Mouse (Mus musculus) Muller cell, postnatal 12 days (primary cell): ENCODE measurements around the gene Zfp507.

Source experiments
- DNase-seq: peaks from one replicate; pipeline ENCODE4 v3.0.0-alpha.2; 2015; ENCODE audit errors: inconsistent ontology term

Gene Zfp507

DNA sequence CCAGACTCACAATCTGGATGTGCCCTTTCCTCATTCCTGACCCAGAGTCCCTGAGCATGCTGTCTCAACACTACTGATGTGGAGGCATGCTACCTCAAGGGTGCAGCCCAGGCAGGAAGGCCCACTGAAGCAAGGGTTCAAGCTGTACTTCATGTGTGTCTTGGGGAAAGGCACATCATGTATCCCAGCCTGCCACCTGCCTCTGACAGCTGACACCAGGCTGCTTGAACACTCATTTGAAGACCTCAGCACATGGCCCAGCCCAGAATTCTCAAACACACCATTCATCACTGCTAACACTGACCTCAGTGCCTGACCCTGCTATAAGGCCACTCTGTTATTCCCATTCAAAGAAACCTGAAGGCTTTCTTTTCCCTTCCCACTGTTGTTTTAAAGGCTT lies 20.6 kb downstream of the Zfp507 start:
- no peak for DNase-seq

DNA sequence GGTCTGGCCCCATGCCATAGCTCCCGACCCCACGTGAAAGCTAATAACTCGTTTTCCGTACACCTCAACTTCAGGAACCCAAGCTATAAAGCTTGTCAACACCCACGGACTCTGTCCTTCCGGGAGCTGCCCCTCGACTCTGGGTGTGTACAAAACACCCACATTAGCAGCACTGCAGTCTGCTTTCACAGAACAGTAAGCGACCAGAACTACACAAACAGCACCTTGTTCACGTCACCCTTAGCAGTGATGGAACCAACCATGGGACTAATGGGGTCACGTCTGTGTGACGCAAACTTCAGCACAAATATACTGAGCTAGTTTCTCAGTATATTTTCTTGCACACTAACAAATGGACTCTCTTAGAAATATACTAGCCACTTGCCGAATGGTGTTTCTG lies 28.7 kb downstream of the Zfp507 start:
- DNase-seq = no peak

DNA sequence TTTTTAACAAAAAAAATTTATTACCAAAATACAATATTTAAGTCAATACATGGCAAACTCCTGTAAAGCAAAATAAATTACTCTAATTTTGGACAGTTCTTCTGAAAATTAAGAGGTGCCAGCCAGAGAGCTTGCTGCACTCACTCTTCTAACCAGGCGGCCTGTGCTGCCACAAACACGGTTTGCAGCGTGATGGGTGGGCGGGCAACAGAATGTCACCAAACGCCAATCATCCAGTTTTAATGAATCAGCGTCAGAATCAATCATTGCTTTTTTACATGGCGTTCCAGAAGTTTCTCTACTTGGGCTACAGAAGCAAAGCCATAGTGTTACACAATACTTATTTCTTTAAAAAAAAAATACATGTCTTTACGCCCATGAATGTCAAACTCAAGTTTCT lies 30.5 kb downstream of the Zfp507 start:
- no peak for DNase-seq

DNA sequence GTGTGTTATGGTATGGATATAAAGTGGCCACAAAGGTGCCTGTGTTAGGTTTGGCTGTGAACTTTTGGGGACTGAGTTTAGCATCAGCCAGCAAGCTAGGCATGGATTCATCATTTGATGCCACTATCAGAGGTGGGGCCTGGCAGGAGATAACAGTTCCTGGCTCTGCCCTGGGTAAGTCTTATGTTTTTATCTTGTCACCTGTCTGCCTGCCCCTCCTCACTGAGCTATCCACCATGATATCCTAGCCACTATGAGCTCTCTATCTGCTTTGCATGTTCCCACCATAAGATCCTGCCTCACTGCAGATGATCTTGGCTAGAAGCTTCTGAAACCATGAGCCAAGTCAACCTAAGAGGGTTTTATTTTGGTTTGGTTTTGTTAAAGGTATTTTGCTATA lies 31.7 kb downstream of the Zfp507 start:
- no peak for DNase-seq

DNA sequence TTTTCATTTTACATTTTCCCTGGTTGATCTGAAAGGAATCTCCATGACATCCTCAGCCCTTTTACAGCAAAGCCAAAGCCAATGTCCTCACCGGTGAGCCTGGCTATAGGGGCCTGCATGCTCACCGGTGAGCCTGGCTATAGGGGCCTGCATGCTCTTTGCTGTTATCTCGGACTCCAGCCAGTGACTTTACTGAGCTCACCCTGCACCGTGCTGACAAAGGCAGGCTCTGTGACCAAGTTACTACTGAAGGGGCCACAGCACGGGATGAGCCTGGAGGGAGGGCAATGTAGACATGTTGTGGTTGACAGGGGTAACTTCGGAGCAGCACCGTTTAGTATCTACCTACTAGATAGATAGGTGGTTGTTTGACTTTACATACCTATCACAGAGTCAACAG lies 32.7 kb downstream of the Zfp507 start:
- DNase-seq = no peak

DNA sequence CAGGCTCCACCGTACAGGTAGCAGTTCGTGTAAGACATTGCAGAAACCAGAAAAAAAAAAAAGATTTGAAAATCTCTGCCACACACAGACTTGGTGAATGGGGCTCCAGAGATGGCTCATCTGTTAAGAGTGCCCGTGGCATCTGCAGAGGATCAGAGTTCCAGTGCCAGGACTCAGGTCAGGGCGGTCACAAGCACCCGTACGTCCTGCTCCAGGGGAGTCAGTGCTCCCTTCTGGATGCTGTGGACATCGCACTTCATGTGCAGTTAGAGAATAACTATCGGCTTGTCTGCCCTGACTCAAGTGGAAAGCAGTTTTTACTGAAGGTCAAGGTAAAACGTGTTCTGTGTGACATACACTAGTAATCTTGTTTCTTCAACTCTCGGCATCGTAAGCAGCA lies 38.3 kb downstream of the Zfp507 start:
- DNase-seq = no peak

DNA sequence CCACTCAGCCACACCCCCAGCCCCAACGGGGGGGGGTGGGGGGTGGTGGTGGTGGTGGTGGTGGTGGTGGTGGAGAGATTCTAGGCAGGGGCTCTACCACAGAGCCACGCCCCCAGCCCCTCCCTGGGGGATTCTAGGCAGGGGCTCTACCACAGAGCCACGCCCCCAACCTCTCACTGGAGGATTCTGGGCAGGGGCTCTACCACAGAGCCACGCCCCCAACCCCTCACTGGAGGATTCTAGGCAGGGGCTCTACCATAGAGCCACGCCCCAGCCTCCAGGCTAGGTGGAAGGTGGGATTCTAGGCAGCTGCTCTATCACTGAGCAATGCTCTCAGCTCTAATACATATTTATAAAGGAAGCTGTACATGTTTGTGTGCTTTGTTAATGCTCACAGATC lies 41.0 kb downstream of the Zfp507 start:
- no peak for DNase-seq

DNA sequence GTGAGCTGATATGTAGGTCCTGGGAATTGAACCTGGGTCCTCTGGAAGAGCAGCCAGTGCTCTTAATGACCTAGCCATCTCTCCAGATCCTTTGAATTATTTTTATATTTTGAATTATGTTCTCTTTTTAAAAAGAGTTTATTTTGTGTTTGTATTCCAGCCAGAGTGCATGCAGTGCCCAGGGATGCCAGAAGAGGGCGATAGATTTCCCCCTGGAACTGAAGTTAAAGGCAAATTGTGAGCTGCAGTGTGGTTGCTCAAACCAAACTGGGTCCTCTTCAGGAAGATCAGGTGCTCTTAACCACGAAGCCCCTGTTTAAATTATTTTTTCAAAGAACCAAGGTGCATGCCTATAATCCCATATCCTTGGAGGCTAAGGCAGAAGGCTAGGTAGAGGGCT lies 43.2 kb downstream of the Zfp507 start:
- no peak for DNase-seq

DNA sequence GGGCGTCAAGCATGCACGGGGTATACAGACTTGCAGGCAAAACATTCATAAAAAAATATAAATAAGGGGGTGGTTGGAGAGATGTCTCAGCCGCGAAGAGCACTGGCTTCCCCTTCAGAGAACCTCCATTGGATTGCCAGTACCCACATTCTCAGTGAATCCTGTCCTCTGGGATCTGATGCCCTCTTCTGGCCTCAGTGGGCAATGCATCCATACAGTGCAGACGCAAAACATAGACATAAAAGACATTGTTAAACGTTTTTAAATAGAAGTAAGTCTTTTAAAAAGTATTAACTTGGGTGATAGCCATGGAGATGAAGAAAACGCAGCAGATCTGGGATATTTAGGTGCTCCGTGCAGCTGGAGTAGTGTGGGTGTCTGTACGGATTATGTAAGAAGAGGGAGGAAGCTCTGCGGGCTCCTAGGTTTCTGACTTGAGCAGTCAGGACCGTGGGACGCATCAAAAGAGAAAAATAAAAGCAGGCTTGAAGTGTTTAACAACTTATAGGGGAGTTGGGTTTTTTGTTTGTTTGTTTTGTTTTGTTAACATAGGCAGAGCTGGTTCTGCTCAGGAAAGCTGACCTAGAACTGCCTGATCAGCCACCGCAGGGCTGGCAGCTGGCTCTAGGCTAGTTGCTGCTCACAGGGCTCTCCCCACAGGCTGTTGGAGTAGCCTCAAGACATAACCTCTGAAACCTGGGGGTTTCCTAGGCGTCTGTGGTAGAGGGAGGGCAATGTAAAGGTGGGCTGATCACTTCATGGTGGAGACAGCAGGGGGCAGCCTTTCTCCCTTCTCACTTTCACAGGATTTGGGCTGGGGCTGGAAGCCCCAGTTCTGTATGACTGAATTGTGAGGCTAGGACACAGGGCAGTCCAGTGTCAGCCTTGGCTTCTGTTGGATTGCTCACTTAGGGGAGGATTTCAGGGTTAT lies 46.0 kb downstream of the Zfp507 start:
- DNase-seq = no peak

DNA sequence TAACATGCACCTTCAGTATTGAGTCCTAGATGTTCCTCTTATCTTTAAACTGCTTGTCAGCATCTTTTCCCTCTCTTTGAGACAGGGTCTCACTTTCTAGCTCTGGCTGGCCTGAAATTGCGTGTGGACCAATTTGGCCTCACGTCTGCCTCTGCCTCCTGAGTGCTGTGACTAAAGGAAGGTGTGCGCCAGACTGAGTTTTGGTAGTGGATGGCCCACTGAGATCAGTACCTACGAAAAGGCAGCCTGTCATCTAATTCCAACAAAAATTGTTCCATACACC lies 48.0 kb downstream of the Zfp507 start:
- DNase-seq = no peak

DNA sequence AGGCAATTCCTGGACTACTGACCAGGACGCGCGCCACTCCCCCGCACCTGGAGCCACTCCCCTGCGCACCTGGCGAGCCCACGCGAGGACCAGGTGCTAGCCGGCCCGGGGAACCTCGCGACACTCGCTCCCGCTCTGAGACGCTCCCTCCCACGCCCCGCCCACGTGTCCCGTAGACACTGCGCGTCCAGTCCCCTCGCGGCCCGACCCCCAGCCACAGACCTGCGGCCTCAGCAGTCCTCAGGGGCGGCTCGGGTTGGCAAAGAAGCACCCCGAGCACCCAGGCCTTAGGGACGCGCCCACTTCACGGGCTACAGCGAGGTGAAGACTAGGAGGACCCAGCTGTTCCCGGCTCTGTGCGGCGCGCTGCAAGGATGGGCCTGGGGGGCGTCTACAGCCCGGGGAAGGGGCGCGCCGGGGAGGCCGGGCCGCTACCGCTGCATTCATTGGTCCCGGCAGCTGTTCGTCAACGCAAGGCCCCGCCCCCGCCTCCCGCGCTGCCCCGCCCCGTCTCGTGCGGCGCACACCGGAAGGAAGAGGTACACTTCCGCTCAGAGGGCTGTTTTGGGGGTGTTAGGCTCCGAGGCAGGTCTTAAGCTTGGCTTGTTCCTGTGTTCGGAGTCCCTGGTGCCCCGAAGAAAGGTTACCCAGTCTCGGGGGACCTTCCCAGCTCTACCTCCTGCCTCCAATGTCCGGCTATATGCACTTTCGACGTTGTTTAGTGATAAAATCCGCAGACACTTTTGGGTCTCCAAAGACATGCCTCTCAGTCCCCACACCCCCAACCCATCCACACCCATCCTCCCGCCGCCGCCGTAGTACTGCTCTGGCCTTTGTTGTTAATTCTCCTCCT lies 48.5 kb downstream of the Zfp507 start, which contains the start of gene Dpy19l3:
Dpy19l3 (minus strand) TSS at position 422 of the 853 bp plus-strand sequence.
- DNase-seq = peak; percentile 84

DNA sequence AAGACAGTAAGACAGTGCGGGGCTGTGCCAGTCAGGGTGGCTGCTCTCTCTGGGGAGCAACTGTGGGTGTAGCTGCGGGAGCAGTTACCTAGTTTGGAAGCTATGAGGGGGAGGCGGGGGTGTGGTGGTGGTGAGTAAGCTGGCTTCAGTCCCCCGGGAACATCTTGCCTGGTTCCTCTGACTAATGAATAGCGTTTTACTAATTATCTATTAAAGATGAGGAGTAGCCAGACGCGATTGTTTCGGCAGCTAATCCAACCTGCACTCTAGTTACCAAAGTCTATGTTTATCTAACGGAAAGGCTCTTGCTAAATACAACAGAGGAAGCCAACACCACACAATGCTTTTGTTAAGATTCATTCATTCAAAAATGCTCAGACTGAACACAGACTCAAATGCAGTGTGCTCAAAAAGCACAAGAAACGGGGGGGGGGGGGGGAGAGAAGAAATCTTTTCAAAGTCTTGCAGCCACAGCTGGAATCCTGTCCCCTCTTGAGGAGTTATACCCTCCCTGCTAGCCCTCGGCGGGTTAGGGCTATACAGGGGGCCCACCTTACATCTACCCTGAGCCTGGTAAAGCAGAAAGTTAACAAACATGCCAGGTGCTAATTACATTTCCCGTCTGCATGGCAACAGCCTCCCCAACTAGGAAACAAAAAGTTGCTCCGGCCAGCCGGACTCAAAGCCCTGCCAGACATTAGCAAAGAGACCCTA lies 49.3 kb downstream of the Zfp507 start:
- peak; percentile 74 for DNase-seq

DNA sequence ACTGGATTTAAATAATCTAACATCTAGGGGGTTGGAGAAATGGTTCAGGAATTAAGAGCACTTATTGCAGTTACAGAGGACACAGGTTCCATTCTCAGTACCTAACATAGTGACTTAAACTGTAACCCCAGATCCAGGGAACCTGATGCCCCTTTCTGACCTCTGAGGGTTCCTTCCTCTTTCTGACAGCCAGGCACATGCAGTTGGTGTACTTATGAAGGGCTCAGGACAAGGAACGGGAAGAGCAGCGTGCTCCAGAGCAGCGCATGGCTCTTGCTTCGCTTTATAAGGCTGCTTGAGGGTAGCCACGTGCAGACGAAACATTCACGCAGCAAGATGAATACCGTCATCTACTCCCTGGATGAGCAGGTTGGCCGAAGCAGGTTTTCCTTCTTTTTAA lies 51.9 kb downstream of the Zfp507 start:
- DNase-seq = no peak

DNA sequence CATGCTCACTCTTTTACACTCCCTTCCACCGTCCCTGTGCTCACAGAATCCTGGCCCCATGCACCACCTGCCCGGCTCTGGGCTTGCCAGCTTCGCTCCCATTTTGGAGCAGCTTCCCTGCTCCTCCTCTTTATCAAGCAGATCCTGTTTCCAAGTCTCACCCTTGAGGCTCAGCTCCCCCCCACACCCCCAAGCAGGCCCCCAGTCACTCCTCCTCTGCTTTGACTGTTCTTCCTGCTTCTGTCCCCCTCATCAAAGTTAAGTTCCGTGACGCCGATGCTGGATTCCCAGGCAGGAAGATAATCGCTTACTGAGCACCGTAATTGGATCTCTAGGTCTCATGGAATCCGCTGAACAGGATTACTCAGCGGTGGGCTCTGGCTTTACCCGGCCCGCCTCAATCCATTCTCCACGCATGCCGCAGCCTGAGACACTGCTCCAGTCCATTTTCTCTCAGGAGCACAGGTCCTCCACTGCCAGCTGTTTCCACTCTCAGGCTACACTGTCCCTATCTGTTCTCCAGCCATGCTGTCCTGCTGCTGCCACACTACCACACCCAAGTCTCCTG lies 55.3 kb downstream of the Zfp507 start:
- DNase-seq = no peak

DNA sequence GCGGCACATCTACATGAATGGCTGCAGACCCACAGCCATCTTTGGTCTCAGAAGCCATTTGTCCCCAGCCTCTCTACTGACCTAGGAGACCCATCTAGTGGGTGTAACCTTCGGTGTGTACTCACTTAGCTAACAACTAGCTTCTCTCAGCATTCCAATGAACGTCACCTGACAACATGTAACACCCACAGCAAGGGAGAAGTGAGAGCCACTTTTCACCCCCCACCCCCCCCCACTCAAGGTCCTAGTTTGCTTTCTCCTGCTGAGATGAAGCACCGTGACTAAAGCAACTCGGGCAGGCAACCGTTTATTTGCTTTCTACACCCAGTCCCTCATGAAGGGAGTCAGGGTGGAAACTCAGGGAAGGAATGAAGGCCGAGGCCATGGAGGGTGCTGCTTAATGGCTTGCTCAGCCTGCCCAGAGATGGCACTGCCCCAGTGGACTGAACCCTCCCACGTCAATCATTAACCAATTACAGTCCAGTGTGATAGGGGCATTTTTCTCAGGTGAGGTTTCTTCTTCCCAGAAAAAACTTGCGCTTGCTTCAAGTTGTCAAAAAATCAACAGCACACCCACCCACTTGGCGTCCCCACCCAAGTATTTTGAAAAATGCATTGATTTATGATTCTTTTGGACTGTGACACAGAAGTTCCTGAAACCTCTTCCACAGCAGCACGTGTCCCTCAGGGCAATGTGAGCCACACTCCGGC lies 56.0 kb downstream of the Zfp507 start:
- DNase-seq = no peak

DNA sequence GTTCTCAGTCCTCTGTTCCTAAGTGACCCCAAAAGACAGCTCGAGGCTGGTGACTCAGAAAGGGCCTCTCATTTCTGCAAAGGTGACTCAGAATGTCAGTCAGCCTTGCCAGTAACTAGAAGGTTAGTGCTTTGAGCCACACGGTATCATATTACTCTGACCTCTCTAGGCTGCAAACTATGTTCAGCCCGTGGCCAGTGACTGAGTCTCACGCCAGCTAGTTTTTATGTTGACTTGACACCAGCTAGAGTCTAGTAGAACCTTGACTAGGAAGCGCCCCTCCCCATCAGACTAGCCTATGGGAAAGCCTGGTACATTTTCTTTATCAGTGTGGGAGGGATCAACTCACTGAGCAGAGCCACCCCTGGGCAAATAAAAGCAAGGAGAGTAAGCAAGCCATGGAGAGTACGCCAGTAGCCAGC lies 57.5 kb downstream of the Zfp507 start:
- peak; percentile 48 for DNase-seq

DNA sequence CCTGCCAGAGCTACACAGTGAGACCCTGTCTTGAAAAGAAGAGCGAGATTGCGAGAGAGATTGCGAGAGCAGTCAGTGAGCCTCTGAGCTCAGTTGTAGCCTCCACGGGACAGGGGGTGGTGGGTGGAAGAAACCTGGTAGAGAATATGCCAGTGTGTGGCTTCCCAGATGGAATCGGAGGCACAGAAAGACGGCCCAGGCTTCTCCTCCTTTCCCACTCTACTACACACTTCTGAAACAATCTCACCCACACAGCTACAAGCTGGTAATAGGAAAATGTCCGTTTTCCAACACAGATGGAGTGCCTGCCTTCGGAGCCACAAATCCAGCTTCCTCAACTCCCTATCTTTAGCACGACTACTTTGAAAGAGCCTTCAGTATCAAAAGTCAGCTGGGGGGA lies 58.0 kb downstream of the Zfp507 start:
- DNase-seq = no peak

DNA sequence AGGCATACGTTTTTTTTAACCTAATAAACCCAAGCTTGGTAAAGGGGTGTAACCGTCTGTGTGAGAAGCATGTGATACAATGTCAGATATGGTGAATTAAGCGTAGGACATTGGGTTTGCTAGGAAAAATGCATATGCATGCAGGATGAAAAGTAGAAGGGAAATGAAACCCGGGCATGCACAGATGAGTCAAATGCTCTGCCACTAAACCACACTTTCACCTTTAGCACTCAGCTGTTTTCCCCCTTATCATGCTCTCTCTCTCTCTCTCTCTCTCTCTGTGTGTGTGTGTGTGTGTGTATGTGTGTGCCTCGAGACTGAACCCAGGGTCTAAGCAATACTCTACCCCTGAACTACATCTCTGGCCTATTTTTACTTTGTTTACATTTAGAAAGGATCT lies 60.5 kb downstream of the Zfp507 start:
- DNase-seq = no peak

DNA sequence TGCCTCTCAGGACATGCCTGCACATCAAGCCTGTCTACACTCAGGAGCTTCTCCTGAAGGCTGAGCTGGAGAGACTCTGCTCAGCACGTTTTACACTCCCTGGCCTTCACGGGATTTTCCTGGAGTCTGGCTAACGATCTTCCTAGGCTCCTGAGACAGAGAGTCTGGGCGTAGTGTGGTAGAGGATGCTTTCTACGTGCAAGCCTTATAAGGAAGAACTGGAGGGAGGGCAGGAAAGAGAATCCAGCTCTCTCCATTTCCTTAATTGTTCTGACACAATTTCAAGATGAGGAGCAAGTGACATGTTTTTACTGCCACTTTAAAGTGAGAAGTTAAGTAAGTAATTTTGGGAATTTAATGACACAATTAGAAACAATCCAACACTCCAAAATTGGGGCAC lies 60.9 kb downstream of the Zfp507 start:
- no peak for DNase-seq

DNA sequence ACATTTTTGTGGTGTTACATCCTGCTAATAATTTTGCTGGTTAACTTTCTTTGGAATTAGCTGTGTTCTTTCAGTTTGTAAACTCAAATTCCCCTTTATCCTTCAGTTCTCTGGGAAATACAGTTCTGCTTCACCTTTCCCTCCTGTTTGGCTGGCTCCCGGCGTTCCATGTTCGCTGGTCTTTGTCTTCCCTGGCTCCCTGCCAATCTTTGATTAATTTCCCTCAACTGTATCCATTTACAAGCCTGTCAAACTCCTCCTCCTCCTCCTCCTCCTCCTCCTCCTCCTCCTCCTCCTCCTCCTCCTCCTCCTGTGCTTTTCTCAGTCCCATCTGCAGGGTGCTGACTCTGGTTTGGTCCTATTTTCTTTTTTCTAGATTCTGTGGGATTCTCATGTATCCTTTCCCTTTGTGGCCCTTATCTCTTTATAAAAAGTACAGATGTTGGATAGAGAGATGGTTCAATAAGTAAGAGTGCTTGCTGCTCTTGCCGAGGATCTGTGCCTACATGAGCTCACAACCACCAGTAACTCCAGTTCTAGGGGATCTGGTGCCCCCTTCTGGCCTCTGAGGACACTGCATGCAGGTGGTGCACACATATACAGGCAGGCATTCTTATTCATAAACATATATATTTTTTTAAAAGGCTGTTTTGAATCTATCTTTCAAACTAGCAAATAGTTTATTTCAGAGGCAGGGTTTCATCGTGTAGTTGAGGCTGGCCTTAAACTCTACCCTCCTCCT lies 62.1 kb downstream of the Zfp507 start:
- DNase-seq = peak; percentile 41

DNA sequence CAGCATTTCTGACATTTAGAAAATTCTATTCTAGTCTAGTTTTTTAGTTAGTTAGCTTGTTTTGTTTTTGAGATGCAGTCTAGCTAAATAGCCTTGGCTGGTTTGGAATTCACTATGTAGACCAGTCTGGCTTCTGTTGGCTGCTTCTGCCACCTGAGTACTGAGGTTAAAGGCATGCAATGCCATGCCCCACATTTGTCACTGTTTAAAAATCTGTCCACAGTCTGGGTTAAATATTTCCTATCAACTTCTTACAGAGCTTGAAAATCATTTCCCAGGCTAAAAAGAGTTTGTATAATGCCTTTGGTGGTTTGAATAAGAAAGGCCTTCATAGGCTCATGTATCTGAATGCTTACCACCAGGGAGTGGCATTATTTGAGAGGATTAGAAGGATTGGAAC lies 63.9 kb downstream of the Zfp507 start:
- no peak for DNase-seq
